Mouse (Mus musculus): ENCODE measurements around the gene Rmdn3. TPM values are rescaled to one million over a fixed set of nuclear protein-coding genes. Genes with fewer than 3 reads are reported as not detected.

Rmdn3 gene
- polyA plus RNA-seq, 1 experiment from 2014 or later = 28.4 TPM

- Histone ChIP-seq H3K27me3 (replicated peaks; ENCODE audit: insufficient read depth, low read length) (no peaks in the 10 kb centered on the region), H3K4me3 (ENCODE audit: low read depth, low read length) (no peak overlapping the region), H3K4me1 (ENCODE audit: insufficient read depth, low read depth, low read length) (peaks cover 6% of the 10 kb centered on the region; the same call in 1 of the 2 replicates), H3K36me3 (ENCODE audit: insufficient read depth, low read length) (no peaks in the 10 kb centered on the region), H3K9ac (replicated peaks; ENCODE audit: low read depth) (no peak overlapping the region), H3K9me3 (ENCODE audit: low read length) (no peaks in the 10 kb centered on the region), H3K4me2 (replicated peaks; ENCODE audit: low read depth, low read length) (no peak overlapping the region), H3K27ac (ENCODE audit: low read length) (no peak overlapping the region; the same call in 1 of the 2 replicates)
- DNase-seq (ENCODE audit: low spot score) (peak; percentile 25), ATAC-seq (peak; percentile 35)
- TF ChIP-seq EP300 (IDR thresholded peaks at IDR 0.05) (no peak), CTCF (IDR thresholded peaks at IDR 0.05) (no peak)
- WGBS = 38% methylated on average over 4 of the region's 4 CpGs
These were observed 39.7 kb upstream of the Rmdn3 start for GRCm38 (mm10) chr2:119196316-119197108.

- H3K4me3 ChIP-seq (ENCODE audit: low read depth, low read length) = no peak overlapping the region
- no peaks in the 10 kb centered on the region for H3K36me3 ChIP-seq (ENCODE audit: insufficient read depth, low read length)
- H3K4me2 ChIP-seq (replicated peaks; ENCODE audit: low read depth, low read length) = no peak overlapping the region
- TF ChIP-seq CTCF (IDR thresholded peaks at IDR 0.05) (no peak), EP300 (IDR thresholded peaks at IDR 0.05) (no peak)
- no peaks in the 10 kb centered on the region for H3K27me3 ChIP-seq (replicated peaks; ENCODE audit: insufficient read depth, low read length)
- H3K27ac ChIP-seq (ENCODE audit: low read length) = peak overlapping the region; percentile 52
- no peaks in the 10 kb centered on the region for H3K9me3 ChIP-seq (ENCODE audit: low read length)
- no peak for DNase-seq (ENCODE audit: low spot score)
- ATAC-seq = no peak
- peaks cover 6% of the 10 kb centered on the region; the same call in 1 of the 2 replicates for H3K4me1 ChIP-seq (ENCODE audit: insufficient read depth, low read depth, low read length)
- WGBS = 72% methylated on average over 5 of the region's 5 CpGs
- H3K9ac ChIP-seq (replicated peaks; ENCODE audit: low read depth) = no peak overlapping the region
These were observed 37.3 kb upstream of the Rmdn3 start for GRCm38 (mm10) chr2:119194140-119194539.

- Histone ChIP-seq H3K4me2 (replicated peaks; ENCODE audit: low read depth, low read length) (no peak overlapping the region), H3K9me3 (ENCODE audit: low read length) (no peaks in the 10 kb centered on the region), H3K4me1 (ENCODE audit: insufficient read depth, low read depth, low read length) (no peaks in the 10 kb centered on the region), H3K9ac (replicated peaks; ENCODE audit: low read depth) (no peak overlapping the region), H3K27me3 (replicated peaks; ENCODE audit: insufficient read depth, low read length) (no peaks in the 10 kb centered on the region), H3K36me3 (ENCODE audit: insufficient read depth, low read length) (no peaks in the 10 kb centered on the region), H3K4me3 (ENCODE audit: low read depth, low read length) (no peak overlapping the region), H3K27ac (ENCODE audit: low read length) (peak overlapping the region; percentile 62)
- TF ChIP-seq CTCF (IDR thresholded peaks at IDR 0.05) = no peak
- TF ChIP-seq EP300 (IDR thresholded peaks at IDR 0.05) = no peak
- peak; percentile 61 for ATAC-seq
- peak; percentile 73 for DNase-seq (ENCODE audit: low spot score)
- WGBS = 61% methylated on average over 5 of the region's 5 CpGs
These were observed 34.1 kb upstream of the Rmdn3 start for GRCm38 (mm10) chr2:119190969-119191368.

- Histone ChIP-seq H3K4me2 (replicated peaks; ENCODE audit: low read depth, low read length) (peak overlapping the region; percentile 62), H3K36me3 (ENCODE audit: insufficient read depth, low read length) (peaks cover 5% of the 10 kb centered on the region; the same call in 1 of the 2 replicates), H3K27ac (ENCODE audit: low read length) (no peak overlapping the region), H3K4me3 (ENCODE audit: low read depth, low read length) (peak overlapping the region; percentile 22; the same call in 1 of the 2 replicates), H3K9ac (replicated peaks; ENCODE audit: low read depth) (no peak overlapping the region), H3K9me3 (ENCODE audit: low read length) (no peaks in the 10 kb centered on the region), H3K27me3 (replicated peaks; ENCODE audit: insufficient read depth, low read length) (no peaks in the 10 kb centered on the region), H3K4me1 (ENCODE audit: insufficient read depth, low read depth, low read length) (no peaks in the 10 kb centered on the region)
- WGBS = 5% methylated on average over 15 of the region's 15 CpGs
- TF ChIP-seq CTCF (IDR thresholded peaks at IDR 0.05) = peak; percentile 92
- TF ChIP-seq EP300 (IDR thresholded peaks at IDR 0.05) = no peak
- DNase-seq (ENCODE audit: low spot score) = peak; percentile 83
- ATAC-seq = peak; percentile 89
These were observed 32.3 kb upstream of the Rmdn3 start for GRCm38 (mm10) chr2:119189029-119189710.

GRCm38 (mm10) chr2:119182914-119183313 lies 26.1 kb upstream of the Rmdn3 start:
- ATAC-seq (no peak), DNase-seq (ENCODE audit: low spot score) (no peak)
- Histone ChIP-seq H3K4me1 (ENCODE audit: insufficient read depth, low read depth, low read length) (no peaks in the 10 kb centered on the region), H3K4me2 (replicated peaks; ENCODE audit: low read depth, low read length) (no peak overlapping the region), H3K27ac (ENCODE audit: low read length) (no peak overlapping the region), H3K9me3 (ENCODE audit: low read length) (no peaks in the 10 kb centered on the region), H3K9ac (replicated peaks; ENCODE audit: low read depth) (no peak overlapping the region), H3K27me3 (replicated peaks; ENCODE audit: insufficient read depth, low read length) (no peaks in the 10 kb centered on the region), H3K36me3 (ENCODE audit: insufficient read depth, low read length) (peaks cover 13% of the 10 kb centered on the region; the same call in 1 of the 2 replicates), H3K4me3 (ENCODE audit: low read depth, low read length) (no peak overlapping the region)
- WGBS = 85% methylated on average over 7 of the region's 7 CpGs
- TF ChIP-seq EP300 (IDR thresholded peaks at IDR 0.05) (no peak), CTCF (IDR thresholded peaks at IDR 0.05) (no peak)

- Histone ChIP-seq H3K4me3 (ENCODE audit: low read depth, low read length) (no peak overlapping the region), H3K27ac (ENCODE audit: low read length) (no peak overlapping the region), H3K4me2 (replicated peaks; ENCODE audit: low read depth, low read length) (no peak overlapping the region), H3K36me3 (ENCODE audit: insufficient read depth, low read length) (0 out of 2 replicates have a peak, but pooled peaks cover 8% of the 10 kb centered on the region), H3K9ac (replicated peaks; ENCODE audit: low read depth) (no peak overlapping the region), H3K4me1 (ENCODE audit: insufficient read depth, low read depth, low read length) (no peaks in the 10 kb centered on the region), H3K9me3 (ENCODE audit: low read length) (no peaks in the 10 kb centered on the region), H3K27me3 (replicated peaks; ENCODE audit: insufficient read depth, low read length) (no peaks in the 10 kb centered on the region)
- 71% methylated on average over 5 of the region's 5 CpGs for WGBS
- DNase-seq (ENCODE audit: low spot score) (no peak), ATAC-seq (no peak)
- TF ChIP-seq EP300 (IDR thresholded peaks at IDR 0.05) = no peak
- no peak for TF ChIP-seq CTCF (IDR thresholded peaks at IDR 0.05)
These were observed 20.6 kb upstream of the Rmdn3 start for GRCm38 (mm10) chr2:119177384-119177939.
